Mouse (Mus musculus): ENCODE measurements around the gene Rhox6. TPM values are rescaled to one million over a fixed set of nuclear protein-coding genes. Genes with fewer than 3 reads are reported as not detected.

Gene Rhox6
- total RNA-seq (2023) = not detected in 2 replicates

DNA sequence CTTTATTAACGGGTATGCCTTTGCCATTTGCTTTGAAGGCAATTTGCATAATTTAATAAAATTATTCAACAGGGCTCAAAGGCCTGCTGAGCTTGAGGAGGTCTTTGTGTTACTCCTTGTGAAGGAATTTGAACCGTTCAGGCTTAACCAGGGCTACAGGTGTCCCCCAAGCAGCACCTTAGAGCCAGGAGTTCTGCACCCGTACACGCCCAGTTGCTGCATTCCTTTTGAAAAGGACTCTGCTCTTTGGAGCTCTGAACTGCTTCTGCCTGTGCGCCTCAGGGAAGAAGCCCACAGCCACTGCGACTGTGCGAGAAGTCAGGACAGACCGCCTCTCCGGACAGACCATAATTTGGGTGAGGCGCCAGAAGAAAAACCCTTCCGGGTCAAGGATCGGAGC, at the start of gene Rhox6:
Gene Rhox6, plus strand, starts transcription at position 301 of the 400 bp plus-strand sequence.

DNA sequence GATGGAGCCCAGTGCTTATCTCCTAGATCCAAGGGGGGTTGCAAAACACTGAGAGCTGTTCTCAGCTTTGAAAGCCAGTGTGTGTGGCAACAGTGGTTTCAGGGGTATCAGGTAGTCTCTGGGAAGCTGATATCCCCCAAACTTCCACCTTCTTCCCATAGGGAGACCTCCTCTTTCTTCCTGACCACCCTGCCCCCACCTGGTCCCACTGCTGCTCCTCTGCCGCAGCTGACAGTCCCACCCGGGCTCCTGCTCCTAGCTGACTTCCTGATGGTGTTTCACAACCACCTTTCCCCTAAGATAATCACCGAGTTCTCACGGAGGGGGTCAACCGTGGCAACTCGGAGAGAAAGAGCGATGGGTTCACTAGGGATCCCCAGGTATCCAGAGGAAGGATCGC, 4.7 kb downstream of the Rhox6 start, which contains the start of gene Rhox7a:
Gene Rhox7a, plus strand, starts transcription at position 301 of the 400 bp plus-strand sequence.

DNA sequence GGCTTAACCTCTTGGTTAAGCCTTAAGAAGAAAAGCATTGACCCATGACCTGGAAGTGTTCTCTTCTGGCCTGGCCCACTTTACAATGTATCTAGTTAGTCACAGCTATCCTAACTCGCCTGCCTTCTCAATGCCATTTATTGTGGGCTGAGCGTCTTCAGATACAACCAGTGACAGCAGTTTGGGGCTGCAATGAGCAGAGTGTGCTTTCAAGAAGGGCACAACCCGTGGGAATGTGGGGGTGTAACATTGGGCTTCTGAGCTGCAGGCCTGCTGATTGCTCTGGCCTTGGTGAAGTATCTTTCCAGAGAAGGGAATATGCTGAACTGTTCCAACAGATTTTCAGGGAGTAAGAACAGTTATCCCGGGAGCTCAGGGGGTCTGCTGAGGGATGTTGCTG, 52.1 kb downstream of the Rhox6 start, which contains the start of gene Rhox8:
Gene Rhox8, minus strand, starts transcription at position 101 of the 400 bp plus-strand sequence.

Other genes with a start within 250 kb of the Rhox6 start
- gene Rhox3f, start 245.9 kb upstream of the Rhox6 start, total RNA-seq (2023) = not detected in 2 replicates
- gene Rhox4f, start 219.2 kb upstream of the Rhox6 start, total RNA-seq (2023) = not detected in 2 replicates
- not detected in 2 replicates for gene Rhox3g, start 198.3 kb upstream of the Rhox6 start, total RNA-seq (2023)
- gene Rhox2g, start 183.4 kb upstream of the Rhox6 start, total RNA-seq (2023) = not detected in 2 replicates
- not detected in 2 replicates for gene Rhox4g, start 175.6 kb upstream of the Rhox6 start, total RNA-seq (2023)
- gene Rhox3h, start 158.1 kb upstream of the Rhox6 start, total RNA-seq (2023) = not detected in 2 replicates
- gene Rhox2h, start 153.6 kb upstream of the Rhox6 start, total RNA-seq (2023) = not detected in 2 replicates
- gene Rhox5, start 22.1 kb upstream of the Rhox6 start, total RNA-seq (2023) = not detected in 2 replicates
- not detected in 2 replicates for gene Rhox7a, start 4.8 kb downstream of the Rhox6 start, total RNA-seq (2023)
- gene Rhox8, start 52.0 kb downstream of the Rhox6 start, total RNA-seq (2023) = not detected in 2 replicates
- gene Rhox7b, start 70.3 kb downstream of the Rhox6 start, total RNA-seq (2023) = not detected in 2 replicates
- gene Rhox9, start 74.9 kb downstream of the Rhox6 start, total RNA-seq (2023) = not detected in 2 replicates
- not detected in 2 replicates for gene Btg1-ps1, start 191.9 kb downstream of the Rhox6 start, total RNA-seq (2023)
- not detected in 2 replicates for gene Btg1-ps2, start 216.2 kb downstream of the Rhox6 start, total RNA-seq (2023)
- not detected in 2 replicates for gene Rhox10, start 239.6 kb downstream of the Rhox6 start, total RNA-seq (2023)

All from neutrophil, adult 65 days (primary cell).